Mouse (Mus musculus) heart, adult 9 months (tissue): ENCODE data around the gene Cux1.
A peak's percentile ranks its signal among the peaks of the same experiment; 100 is the strongest.
"Not testable (repeated sequence)": the region's sequence is repeated elsewhere in the genome, so short reads cannot be mapped to it uniquely, and the experiment has no call there.

ENCODE experiments used
- DNase-seq, 2 experiments: peaks; one replicate each; pipeline ENCODE4 v3.0.0; 2022; ENCODE audit warnings: low spot score in 2 of 2

Gene Cux1

GRCm38 (mm10) chr5:136246452-136246838, 320.8 kb downstream of the Cux1 start, which contains the start of gene Sh2b2:
Sh2b2 (minus strand) TSS chr5:136246556.
- peak in 1 of 2 experiments; percentile 25 for DNase-seq

- no peak for DNase-seq
These were observed 321.5 kb downstream of the Cux1 start for GRCm38 (mm10) chr5:136245541-136246451.

GRCm38 (mm10) chr5:136244762-136245540, 322.3 kb downstream of the Cux1 start:
- peak; percentile 74 to 76 for DNase-seq

GRCm38 (mm10) chr5:136243851-136244761, 323.2 kb downstream of the Cux1 start:
- no peak for DNase-seq

GRCm38 (mm10) chr5:136241161-136241560, 326.1 kb downstream of the Cux1 start:
- no peak for DNase-seq

GRCm38 (mm10) chr5:136240381-136240780, 326.9 kb downstream of the Cux1 start:
- no peak for DNase-seq

GRCm38 (mm10) chr5:136237607-136238006, 329.7 kb downstream of the Cux1 start:
- no peak for DNase-seq

GRCm38 (mm10) chr5:136236611-136237010, 330.7 kb downstream of the Cux1 start:
- no peak for DNase-seq

- no peak for DNase-seq
These were observed 336.8 kb downstream of the Cux1 start for GRCm38 (mm10) chr5:136230348-136231035.

GRCm38 (mm10) chr5:136226246-136226876, 340.9 kb downstream of the Cux1 start:
- DNase-seq = no peak

- no peak for DNase-seq
These were observed 348.7 kb downstream of the Cux1 start for GRCm38 (mm10) chr5:136218585-136218984.

- no peak for DNase-seq
These were observed 349.3 kb downstream of the Cux1 start for GRCm38 (mm10) chr5:136217932-136218381.

GRCm38 (mm10) chr5:136217004-136217665, 350.2 kb downstream of the Cux1 start:
- DNase-seq = no peak

- DNase-seq = no peak
These were observed 351.3 kb downstream of the Cux1 start for GRCm38 (mm10) chr5:136215958-136216357.

- no peak for DNase-seq
These were observed 352.1 kb downstream of the Cux1 start for GRCm38 (mm10) chr5:136215211-136215610.

- DNase-seq = no peak
These were observed 353.6 kb downstream of the Cux1 start for GRCm38 (mm10) chr5:136213716-136214115.

- no peak for DNase-seq
These were observed 354.6 kb downstream of the Cux1 start for GRCm38 (mm10) chr5:136212716-136213115.

GRCm38 (mm10) chr5:136211341-136212102, 355.8 kb downstream of the Cux1 start:
- not testable (repeated sequence) for DNase-seq

GRCm38 (mm10) chr5:136210549-136210948, 356.7 kb downstream of the Cux1 start:
- no peak for DNase-seq
